Mouse (Mus musculus) left cerebral cortex, postnatal 25 days (tissue): ENCODE results near the gene Gsdma. TPM values are rescaled to one million over a fixed set of nuclear protein-coding genes. Genes with fewer than 3 reads are reported as not detected.
"Not testable (repeated sequence)": the region's sequence is repeated elsewhere in the genome, so short reads cannot be mapped to it uniquely, and the experiment has no call there.

Experiments
- DNase-seq, 2 experiments: peaks; one replicate each; pipeline ENCODE4 v3.0.0; 2022; ENCODE audit warnings: low spot score in 2 of 2, mixed read lengths in 1 of 2
- intact Hi-C: fragments of 180-260 bp; cut with DNase I; formaldehyde crosslinking; loops from one replicate; pipeline ENCODE4 v1.15.1; 2025
- total RNA-seq, 2 experiments: library from RNA; stranded (reverse); gene quantifications; 2 replicates each; pipeline ENCODE4 v1.2.3; 2021

Gene Gsdma
- total RNA-seq, 2 experiments from 2014 or later: not detected

DNA sequence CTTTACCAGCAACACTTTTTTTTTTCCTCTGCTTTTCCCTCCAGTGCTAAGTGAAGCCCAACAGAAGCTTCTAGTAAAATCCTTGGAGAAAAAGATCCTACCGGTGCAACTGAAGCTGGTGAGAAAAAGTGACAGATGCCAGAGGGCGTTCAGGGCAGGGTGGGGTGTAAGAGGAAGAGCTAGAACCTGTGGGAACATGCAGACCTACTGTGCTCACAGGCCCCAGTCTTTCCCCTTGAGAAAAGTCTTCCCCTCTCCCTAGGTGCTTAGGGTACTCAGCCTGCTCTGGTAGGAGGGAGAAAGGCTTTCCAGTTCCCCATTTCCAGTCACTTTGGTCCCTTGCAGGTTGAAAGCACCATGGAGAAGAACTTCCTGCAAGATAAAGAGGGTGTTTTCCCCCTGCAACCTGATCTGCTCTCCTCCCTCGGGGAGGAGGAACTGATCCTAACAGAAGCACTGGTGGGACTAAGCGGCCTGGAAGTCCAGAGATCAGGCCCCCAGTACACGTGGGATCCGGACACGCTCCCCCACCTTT, 11.7 kb downstream of the Gsdma start:
- no peak for DNase-seq
- intact Hi-C loops: no loop called here

GRCm38 (mm10) chr11:98680023-98680422, 15.9 kb downstream of the Gsdma start:
- no peak for DNase-seq
- intact Hi-C loops: no loop called here

- DNase-seq, intact Hi-C loops: not testable (repeated sequence)
Measured at GRCm38 (mm10) chr11:98680595-98680994, 16.4 kb downstream of the Gsdma start.

DNA sequence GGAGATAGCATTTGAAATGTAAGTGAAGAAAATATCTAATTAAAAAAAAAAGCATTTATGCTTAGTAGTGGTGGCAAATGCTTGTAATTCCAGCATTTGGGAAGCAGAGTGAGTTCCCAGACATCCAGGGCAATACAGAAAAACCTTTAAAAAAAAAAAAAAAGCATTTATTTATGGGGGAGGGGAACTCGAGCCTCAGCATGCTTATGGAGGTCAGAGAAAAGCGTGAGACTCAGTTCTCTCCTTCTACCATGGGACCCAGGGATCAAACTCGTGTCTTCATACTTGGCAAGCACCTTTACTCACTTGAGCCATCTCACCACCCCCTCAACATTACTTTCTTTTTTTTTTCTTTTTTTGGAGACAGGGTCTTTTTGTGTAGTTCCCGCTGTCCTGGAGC, 17.0 kb downstream of the Gsdma start:
- DNase-seq: no peak
- intact Hi-C loops: no loop called here

DNA sequence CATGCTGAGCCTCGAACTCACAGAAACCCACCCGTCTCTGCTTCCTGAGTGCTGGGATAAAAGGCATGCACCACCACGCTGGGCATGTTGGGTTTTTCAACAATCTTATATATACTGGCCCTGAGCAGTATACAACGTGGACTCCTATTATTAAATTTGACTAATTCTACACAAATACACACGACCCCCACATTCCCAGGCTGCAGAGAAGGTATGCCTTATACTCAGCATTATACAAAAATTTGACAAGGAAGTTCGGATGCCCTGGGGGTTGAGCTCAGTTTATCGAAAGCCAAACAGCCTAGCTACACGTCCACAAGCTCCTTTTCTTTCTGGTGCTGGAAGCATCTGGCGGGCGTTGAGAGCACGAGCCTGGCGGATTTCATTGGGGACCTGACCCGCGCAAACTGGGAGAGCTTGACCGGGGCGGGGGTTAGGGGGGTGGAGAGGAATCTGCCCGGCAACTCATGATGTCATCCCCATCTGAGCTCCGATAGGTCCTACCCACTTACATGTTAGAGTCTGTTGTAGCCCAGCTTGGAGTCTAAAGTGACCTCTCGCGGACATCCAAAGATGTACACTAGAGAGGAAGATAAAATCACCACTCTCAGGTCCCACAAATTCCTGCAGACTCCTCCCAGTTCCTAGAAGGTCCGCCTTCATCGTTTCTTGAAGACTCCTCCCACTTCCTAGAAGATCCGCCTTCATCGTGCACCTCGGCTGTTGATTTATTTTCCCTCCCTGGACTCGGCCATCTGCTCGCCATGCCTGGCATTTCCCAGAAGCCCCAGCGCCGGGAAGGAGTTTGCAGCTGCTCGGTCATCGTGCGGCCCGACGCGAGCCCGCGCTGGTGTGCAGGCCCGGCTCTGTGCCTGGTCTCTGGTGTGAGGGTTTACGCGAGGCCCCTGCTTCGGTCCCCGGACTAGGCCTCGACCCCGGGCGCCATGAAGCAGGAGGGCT, 17.9 kb downstream of the Gsdma start, which contains the start of gene Psmd3:
Gene Psmd3 (plus strand): TSS at position 769 of the 960 bp plus-strand sequence.
- DNase-seq: peak; percentile 97 to 99
- intact Hi-C loops: no loop called here

DNA sequence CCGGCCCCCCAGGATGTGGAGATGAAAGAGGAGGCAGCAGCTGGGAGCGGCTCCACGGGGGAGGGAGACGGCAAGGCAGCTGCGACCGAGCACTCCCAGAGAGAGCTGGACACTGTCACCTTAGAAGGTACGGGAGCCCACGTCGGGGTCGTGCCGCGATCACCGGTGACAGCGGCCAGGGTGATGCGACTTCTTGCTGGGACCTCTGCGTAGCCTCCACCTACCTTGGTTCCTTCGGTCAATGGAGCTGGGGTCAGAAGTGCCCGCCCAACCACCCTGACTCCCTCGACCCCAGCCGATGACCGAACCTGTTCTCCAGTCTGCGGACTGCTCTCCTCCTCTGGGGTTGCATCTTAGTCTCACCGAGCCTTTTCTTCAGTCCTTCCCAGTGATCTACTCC, 18.7 kb downstream of the Gsdma start:
- no peak for DNase-seq
- intact Hi-C loops: no loop called here

- DNase-seq: no peak
- intact Hi-C loops: no loop called here
Measured at GRCm38 (mm10) chr11:98685642-98686041, 21.5 kb downstream of the Gsdma start.

DNA sequence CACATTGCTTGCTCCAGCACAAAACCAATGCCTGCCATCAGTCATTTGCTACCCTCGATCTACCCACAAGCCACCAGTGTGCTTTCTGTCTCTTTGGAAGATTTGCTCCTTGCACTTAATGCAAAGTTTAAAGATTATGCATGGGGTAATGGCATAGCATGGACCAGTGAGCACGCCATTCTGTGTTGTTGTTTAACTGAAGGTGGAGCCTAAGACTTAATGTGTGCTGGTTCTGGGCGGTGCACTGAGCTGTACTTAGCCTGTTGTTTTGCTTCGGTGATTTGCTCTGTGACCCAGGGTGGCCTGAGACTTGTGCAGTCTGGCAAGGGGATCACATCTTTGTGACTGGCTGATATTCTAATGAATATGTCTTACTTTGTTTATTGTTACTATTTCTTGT, 22.8 kb downstream of the Gsdma start:
- intact Hi-C loops: no loop called here
- DNase-seq: no peak

GRCm38 (mm10) chr11:98688009-98688408, 23.9 kb downstream of the Gsdma start:
- intact Hi-C loops: no loop called here
- no peak for DNase-seq

GRCm38 (mm10) chr11:98693201-98693600, 29.1 kb downstream of the Gsdma start:
- intact Hi-C loops: no loop called here
- DNase-seq: no peak

- no peak for DNase-seq
- intact Hi-C loops: no loop called here
Measured at GRCm38 (mm10) chr11:98693746-98694145, 29.6 kb downstream of the Gsdma start.

DNA sequence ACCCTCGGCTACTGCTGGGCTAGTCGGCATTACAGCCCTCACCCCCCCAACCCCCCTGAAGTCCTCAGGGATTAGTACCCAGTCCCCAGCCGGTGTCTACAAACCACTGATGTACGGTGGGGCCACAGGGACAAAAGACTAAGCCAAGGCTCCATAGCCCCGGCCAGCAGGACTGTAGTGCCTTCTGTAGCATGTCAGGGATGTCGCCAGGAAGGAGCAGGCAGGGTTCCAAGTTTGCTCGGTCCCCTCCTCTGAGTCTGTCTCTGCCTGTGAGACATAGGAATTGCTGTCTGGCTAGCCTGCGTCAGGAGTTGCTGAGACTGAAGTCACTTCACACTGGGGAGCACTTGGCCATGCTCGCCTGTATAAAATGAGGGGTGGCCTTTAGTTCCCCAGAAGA, 30.1 kb downstream of the Gsdma start:
- no peak for DNase-seq
- intact Hi-C loops: no loop called here

- intact Hi-C loops: loop anchor here (5.0 kb wide), 1 partner anchor 142 kb away; the partner anchor contains the start of gene Rapgefl1
- no peak for DNase-seq
Measured at GRCm38 (mm10) chr11:98695408-98695807, 31.3 kb downstream of the Gsdma start.

- DNase-seq: no peak
- intact Hi-C loops: loop anchor here (5.0 kb wide), 1 partner anchor 141 kb away; the partner anchor contains the start of gene Rapgefl1
Measured at GRCm38 (mm10) chr11:98696454-98697216, 32.5 kb downstream of the Gsdma start.

DNA sequence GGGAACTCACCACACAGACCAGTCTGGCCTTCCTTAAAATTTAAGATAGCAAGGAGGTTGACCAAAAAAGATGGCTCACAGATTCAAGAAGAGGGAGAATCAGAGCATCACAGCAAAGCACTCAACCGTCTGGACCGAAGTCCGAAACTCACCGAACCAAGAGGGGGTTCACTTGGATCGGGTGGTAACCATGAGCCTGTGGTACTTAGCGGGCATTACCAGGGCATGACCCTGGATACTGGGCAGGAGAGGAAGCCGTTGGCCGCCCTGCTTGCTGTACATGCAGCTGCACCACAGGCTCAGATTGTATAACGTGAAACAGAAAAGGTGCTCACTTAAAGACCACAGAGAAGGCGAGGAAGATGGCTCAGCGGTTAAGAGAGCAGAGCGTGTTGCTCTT, 33.1 kb downstream of the Gsdma start:
- no peak for DNase-seq
- intact Hi-C loops: loop anchor here (5.0 kb wide), 1 partner anchor 140 kb away; the partner anchor contains the start of gene Rapgefl1

GRCm38 (mm10) chr11:98698849-98699640, 34.9 kb downstream of the Gsdma start:
- no peak for DNase-seq
- intact Hi-C loops: loop anchor here (2.0 to 5.0 kb wide), 2 partner anchors 138 to 212 kb away; partner anchors contain the start of gene Rapgefl1

DNA sequence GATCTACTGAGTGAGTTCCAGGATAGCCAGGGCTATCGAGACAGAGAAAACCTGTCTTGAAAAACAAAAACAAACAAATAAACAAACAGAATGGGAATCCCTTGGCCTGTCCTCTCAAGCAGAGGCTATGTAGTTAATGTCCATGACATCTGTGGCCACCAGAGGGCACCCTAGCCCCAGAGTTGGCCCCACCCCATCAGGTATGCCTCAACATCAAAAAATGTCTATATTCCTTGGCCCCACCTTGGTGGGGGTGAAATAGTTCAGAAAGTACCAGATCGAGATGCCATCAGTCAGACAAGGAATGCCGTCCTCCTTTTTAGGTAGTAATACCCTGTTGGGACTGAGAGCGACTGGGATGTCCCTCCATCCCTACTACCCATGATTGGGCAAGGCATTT, 35.8 kb downstream of the Gsdma start:
- DNase-seq: peak; percentile 69 to 79
- intact Hi-C loops: loop anchor here (1.0 to 5.0 kb wide), 4 partner anchors 87 to 211 kb away; partner anchors contain the start of gene Rapgefl1

- no peak for DNase-seq
- intact Hi-C loops: loop anchor here (5.0 kb wide), 1 partner anchor 126 kb away; no protein-coding TSS in a partner anchor
Measured at GRCm38 (mm10) chr11:98701213-98701670, 37.1 kb downstream of the Gsdma start, which contains the start of gene Csf3. Gene Csf3 (plus strand): TSS chr11:98701263.

DNA sequence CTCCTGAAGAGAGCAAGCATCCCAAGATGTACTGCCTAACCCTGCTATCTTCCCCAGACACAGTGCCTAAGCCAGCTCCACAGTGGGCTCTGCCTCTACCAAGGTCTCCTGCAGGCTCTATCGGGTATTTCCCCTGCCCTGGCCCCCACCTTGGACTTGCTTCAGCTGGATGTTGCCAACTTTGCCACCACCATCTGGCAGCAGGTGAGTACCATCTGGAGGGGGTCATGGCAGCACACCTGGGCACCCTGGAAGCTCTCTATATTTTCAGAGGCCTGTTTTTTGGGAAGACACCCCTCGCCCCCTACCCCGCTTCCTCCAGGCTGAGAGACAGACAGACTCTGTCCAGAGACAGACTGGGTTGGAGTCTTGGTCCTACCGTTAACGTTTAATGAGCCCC, 38.2 kb downstream of the Gsdma start:
- DNase-seq: no peak
- intact Hi-C loops: loop anchor here (5.0 kb wide), 1 partner anchor 125 kb away; no protein-coding TSS in a partner anchor
